Mouse (Mus musculus): ENCODE data around the gene Kif5a.

The Kif5a gene

DNA sequence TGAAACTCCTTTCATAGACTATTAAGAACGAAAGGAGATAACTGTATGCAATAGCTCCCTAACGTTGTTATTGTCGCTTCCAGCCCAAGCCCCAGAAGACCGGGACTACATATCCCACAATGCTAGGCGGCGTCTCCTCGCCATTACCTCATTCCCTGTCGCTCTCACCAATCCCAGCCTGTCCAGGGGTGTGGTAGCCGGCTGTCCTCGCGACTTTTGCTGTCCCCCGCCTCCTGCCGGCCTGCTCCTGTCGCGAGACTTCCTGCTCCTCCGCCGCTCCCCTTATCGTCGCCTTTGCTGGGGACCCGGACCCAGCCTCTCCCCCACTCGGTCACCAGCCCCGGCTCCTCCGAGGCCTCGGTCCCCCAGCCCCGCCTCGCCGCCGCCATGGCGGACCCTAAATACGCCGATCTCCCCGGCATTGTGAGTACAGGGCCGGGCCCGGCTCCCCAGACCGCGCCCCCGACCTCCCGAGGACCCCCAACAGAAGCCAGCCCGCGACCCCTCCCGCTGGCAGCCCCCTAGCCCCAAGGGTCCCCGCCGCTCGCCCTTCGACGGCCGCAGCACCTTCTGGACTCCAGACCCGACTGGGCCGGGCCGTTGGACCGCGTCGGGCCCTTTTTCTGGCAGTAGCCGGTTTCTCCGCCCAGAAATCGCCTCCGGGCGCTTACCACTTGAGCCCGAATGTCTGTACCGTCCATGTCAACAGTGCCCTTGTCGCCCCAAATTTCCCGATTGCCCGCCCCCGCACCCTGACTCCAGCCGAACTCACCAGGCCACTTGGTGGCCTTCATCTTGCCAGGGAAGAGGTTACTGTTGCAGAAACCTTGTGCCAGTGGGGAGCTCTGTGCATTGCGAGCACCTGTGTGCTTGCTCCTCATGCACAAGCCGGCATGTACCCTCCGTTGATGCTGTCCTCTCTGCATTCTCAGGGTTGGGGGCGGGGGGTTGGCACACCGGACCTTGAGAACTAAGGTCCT, 3.3 kb upstream of the Kif5a start, which contains the start of gene Dctn2:
Gene Dctn2 (plus strand): TSS at position 257 of the 980 bp plus-strand sequence.
- peak; percentile 88 for DNase-seq (ENCODE audit: low spot score)

DNA sequence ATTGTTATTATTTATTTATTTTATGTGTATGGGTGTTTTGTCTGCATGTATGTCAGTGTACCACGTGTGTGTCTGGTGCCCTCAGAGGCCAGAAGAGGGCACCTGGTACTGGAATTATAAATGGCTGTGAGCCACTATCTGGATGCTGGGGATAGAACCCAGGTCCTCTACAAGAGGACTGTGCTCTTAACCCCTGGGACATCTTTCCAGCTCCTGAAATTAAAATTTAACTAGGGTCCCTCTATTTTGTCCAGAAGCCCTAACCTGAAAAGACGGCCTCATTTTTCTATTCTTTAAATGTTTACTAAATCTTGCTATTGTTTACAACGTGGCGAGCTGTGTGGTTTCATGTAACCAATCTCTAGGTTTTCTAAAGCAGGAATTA, 2.6 kb upstream of the Kif5a start:
- no peak for DNase-seq (ENCODE audit: low spot score)

DNA sequence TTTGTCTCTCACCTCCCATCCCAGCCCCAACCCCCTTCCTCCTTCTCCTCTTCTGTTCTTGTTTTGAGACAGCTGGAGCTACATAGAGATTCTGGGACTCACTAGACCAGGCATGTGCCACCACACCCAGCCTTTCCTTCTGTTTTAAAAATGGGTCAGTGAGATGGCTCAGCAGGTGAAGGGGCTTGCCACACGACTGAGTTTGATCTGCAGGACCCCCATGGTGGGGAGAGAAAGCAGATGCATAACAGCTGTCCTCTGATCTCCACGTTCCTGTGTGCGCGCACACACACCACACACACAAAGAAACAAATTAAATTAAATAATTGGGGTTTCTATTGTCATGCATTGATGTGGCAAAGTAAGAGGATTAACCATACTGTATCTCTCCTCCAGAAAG, 1.8 kb upstream of the Kif5a start:
- DNase-seq (ENCODE audit: low spot score), result no peak

DNA sequence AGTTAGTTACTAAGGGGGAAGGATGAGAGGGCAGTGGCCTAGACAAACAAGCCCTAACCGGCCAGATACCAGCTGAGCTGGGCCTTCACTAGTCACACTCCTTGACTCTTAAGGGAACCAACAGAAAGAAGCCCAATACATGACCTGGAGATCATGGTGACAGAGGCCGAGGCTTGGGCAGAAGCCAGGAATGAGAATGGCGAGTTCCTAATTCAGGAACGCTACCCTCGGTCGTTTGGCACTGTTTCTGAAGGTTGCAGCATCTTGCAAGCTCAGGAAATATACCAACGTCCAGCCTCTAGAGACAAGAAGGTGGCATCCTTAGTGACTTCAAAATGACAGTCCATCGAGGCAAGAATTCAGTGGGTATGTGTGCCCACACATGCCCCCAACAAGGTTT, 1.2 kb upstream of the Kif5a start:
- no peak for DNase-seq (ENCODE audit: low spot score)

DNA sequence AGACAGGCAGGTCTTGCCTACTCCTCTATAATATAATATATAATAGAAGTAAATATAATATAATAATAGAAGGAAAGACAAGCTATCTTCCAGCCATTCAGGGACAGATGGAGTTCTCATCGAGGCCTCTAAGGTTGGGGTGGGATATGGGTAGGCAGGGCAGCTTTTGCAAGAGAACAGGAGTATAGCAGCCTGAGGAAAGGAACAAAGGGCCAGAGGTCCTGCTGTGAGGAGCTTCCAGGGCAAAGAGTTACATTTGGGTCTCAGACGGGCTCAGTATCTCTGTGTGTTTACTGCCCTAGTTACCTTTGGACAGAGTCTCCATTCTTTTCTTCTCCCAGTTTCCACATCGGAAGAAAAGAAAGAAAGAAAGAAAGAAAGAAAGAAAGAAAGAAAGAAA, 483 bp upstream of the Kif5a start:
- no peak for DNase-seq (ENCODE audit: low spot score)

DNA sequence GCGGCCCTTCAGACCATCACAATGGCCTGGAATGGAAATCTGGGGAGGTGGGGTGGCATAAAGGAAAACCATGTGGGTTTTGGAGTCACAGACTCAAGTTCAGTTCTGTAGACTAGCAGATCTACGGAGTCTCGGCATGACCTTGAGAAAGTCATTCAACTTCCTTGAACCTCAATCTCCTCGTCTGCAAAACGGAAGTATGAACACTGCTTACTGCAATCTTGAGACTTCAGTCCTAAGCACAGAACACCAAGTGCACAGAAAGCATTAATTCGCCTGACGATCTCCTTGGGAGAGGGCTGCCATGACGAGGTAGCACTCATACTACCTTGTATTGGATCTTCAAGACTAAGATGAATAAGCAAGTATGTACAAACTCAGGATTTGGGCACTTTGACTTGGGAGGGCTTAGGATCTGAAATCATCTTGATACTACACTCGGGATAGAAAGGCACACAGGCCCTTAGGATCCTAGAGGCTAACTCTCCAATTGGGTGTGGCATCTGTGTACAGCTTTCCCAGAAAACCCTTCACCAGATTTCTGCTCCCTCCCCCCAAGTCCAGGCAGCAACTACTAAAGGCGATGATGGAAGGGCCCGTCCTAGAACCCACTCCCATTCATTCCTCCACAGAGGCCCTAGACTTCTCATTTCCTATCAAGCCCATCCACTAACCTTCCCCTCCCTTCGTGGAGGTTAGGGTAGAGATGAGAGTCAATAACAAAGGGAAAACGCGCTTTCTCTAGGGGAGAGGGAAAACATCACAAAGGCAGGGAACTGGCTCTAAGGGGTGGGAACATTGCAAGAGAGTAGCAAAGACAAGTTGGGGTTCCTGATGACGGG, 1.2 kb downstream of the Kif5a start:
- DNase-seq (ENCODE audit: low spot score), result no peak

DNA sequence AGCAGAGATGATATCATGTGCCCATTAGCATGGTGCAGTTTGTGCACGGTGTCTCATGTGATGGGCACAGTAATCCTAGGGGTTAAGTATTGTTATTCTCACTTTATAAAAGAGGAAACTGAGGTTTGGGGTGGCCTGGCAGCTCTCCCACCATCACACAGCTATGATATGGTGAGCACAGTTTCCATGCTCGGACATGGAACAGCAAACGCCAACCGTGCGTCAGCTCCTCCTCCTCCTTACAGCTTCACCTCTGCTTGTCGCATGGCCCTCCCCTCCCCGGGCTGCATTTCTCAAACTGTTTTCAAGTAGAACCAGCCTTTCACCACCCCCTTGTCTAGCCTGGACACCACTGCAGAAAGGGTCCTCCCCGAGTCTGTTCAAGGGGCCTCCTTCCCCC, 4.7 kb downstream of the Kif5a start:
- no peak for DNase-seq (ENCODE audit: low spot score)

DNA sequence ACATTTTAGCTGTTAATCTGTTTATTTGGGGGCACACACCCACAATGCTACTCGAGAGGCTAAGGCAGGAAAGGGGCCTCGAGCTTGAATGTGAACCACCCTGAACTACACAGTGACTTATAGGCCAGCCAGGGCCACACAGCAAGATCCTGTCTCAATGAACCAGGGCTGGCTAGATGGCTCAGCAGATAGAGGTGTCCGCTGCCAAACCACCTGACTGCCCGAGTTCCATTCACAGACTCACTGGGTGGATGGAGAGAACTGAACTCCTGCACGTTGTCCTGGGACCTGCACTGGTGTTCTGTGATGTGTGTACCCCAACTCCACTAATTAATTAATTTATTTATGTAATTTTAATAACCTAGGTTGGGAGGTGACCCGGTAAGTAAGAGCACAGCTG, 5.4 kb downstream of the Kif5a start:
- DNase-seq (ENCODE audit: low spot score), result no peak

DNA sequence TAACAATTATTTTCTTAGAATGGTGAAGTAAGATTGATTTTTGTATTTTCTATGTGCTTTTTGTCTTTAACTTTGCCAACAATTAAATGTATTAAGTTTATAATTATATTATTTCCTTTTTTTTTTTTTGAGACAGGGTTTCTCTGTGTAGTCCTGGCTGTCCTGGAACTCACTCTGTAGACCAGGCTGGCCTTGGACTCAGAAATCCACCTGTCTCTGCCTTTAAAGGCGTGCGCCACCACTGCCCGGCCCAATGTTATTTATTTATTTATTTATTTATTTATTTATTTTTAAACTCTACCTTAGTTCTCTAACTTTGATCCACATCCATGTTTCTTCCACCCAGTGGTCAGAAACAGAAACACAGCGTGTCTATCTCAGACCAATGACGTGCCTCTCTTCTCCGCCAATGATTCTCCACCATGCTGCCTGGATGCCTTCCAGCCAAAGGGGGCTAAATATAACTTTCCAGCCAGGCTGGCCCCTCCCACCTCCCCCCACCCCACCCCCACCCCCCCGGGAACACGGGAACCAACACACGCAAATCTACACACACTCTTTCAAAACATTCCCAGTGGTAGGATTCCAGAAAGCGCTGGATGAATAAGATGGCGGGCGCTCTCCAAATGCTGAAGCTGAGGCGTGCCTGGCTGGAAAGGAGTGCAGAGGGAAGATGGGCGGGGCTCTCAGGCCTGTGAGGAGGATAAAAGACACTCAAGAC, 7.4 kb downstream of the Kif5a start:
- no peak for DNase-seq (ENCODE audit: low spot score)

DNA sequence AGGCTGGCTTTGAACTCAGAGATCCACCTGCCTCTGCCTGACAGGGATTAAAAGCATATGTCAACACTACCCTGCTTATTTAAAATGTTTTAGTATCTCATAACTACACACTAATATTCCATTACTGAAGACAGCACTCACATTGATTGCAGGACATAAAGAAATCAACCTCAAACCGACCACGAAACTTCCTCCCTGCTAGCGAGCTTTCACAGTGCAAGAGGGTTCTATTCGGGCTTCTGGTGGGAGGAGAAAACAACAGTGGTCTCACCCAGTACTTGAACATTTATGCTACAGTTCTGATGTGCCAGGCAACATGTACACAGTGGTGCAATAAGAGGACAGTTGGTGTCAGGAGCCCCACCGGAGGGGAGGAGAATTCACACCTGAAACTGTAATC, 12.3 kb downstream of the Kif5a start:
- DNase-seq (ENCODE audit: low spot score), result no peak

DNA sequence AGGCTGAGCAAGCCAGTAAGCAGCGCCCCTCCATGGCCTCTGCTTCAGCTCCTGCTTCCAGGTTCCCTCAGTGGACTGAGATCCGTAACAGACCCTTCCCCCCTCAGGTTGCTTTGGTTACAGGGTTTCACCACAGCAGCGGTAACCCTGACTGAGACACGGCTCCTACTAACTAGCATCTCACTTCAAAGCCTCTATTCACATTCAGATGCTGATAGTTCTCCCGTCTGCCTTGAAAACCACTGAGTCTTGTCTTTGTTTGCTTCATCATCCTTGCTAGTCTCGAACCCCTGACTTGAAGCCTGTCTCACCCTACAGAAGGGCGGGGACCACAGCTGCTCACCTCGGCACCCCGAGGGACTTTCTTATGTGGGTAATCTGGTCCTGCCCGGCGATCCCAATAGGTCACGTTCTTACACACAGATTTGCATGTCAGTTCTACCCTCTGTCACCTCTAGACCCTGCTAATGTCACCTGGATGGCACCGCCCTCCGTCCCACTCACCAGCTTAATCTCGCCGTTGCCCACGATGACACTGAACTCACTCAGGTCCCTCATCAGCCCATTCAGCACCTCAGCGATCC, 24.8 kb downstream of the Kif5a start:
- DNase-seq (ENCODE audit: low spot score), result no peak

DNA sequence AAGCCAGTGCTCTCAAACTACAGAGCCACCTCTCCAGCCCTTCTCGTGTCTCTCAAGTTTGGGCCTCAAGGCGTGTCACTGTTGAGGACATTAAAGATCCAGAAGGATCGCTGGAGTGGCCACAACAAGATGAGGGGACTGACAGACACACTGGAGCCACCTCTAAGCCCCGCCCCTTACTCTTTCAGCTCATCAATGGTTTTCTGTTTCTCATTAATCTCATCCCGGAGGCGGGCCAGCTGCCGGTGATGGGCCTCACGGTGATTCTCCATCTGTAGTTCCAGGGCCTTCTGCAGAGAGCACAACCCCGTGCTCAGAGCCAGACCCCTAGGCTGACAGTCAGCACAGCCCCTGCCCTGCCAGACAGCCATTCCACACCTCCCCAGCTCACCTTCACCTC, 26.6 kb downstream of the Kif5a start:
- DNase-seq (ENCODE audit: low spot score), result no peak

DNA sequence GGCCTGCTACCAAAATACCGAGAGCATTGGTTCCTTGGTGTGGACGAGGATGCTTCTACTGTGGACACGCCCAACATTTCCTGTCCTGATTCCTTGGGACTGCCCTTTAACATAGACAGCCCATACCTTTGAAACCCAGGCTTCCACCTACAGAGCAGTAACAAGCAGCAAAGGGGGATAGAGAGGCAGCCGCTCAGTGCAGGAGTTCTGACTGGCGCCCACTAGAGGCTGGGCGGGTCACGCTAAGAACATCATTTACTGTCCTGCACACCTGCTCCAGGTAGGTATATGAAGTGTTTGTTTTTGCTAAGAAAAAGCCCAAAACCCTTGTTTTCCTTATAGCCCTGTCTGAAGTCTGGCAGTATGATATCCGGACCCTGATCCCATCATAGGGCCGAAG, 30.0 kb downstream of the Kif5a start:
- DNase-seq (ENCODE audit: low spot score), result no peak

DNA sequence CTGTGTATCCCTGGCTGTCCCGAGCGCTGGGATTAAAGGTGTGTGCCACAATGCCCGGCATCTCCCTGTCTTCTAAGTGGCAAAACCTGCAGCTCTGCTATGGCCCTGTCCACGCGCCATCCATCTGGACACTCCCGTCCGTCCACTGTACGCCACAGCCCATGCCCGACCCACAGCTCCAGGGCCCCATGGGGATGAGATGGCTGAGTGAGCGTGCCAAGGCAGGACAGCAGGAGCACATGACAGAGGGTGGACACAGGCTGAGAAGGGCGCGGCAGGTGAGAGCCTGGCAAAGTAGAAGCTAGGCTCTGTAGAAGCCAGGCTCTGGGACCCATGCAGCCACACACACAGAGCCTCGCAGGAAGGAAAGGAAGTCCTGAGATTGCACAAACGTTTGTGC, 31.4 kb downstream of the Kif5a start:
- DNase-seq (ENCODE audit: low spot score), result no peak

DNA sequence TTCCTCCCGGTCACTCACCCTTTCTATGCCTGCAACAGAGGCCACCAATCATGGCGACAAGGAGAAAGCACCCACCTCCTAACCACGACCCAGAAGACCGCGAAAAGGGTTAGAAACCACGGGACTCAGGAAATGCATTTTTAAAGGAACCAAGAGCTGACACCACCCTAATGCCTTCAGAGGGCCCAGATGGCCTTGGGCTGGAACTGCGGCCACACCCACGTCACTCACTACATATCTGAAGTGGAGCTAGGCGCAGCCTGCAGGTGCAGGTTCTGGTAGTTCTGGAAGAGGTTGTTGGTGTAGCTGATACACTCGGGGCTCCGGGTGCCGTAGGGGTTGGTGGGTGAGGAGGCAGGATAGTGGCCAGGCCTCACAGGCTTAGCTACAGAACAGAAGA, 32.5 kb downstream of the Kif5a start:
- DNase-seq (ENCODE audit: low spot score), result no peak

DNA sequence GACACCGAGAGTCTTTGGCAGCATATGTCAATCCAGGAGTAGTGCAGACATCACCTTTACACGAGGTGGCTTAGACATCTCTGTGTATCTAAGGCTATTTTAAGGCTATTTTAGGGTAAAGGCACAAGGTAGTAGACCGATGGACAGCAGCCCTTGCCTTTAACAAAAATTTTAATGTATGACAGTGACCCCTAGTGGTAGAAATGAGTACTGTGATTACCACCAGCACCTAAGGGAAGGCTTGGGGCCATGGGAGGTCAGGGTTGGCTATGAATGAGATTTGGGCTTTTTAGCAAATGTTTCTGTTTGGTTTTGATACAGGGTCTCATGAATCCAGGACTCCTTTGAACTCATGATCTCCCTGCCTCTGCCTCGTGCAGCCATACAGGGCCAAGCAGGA, 34.3 kb downstream of the Kif5a start:
- DNase-seq (ENCODE audit: low spot score), result peak; percentile 42

DNA sequence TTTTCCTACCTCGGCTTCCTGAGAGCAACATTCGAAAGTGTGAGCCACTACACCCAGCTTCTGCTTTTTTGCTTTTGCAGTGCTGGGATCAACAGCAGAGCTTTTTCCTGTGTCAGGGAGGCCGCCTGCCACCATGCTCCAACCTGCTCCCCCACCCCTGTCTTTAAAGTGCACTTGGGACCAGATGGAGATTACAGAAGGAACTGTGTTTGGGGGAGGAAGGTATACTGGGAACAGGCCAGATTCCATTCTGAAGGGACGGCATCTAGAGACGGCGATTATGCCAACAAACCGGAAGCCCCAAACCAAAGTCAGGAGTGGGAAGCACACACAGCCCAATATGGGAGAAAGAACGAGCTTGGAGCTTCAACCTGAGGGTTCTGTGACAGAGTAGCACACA, 36.0 kb downstream of the Kif5a start:
- no peak for DNase-seq (ENCODE audit: low spot score)

DNA sequence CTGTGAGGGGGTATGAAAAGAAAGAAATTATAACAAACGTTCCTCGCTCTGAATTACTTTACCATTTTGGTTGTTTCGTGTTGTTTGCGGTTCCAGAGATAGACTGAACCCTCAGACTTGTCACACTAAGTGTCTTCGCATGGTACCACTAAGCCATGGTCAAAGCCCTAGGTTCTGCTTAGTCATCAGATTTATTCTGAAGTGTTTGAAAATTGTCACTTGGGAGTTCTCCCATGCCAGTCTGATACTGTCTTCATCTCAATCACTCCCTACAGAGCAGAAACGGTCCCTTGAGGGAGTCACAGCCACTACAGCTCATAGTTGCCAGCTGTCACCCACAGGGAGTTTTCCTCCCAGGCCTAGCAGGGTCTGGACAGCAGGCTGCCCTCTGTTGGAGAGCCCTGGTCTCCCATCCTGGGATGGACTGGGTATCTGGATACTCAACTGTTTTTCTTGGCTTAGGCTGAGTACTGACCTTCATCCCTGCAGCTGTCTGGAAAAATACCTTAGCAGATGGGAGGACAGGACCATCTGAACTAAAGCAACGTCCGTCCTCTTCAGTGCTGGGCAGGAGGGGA, 36.7 kb downstream of the Kif5a start:
- DNase-seq (ENCODE audit: low spot score), result no peak

DNA sequence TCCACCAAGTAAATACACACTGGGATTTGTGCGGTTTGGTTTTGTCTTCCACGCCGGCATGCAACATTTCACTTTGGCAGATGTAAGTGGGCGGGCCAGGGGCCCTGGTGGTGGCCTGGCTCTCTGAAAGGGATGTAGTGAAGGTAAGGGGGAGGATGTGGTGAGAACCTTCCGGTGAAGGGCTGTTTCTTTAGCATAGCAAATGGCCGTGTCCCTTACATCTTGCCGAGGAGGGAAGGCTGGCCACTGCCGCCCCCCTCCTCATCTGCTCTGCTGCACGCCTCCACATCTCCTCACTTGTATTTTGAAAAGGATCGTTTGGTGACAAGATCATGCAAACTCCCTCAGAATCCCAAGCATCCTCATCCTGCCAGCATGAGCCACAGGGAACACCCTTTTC, 37.4 kb downstream of the Kif5a start:
- no peak for DNase-seq (ENCODE audit: low spot score)

DNA sequence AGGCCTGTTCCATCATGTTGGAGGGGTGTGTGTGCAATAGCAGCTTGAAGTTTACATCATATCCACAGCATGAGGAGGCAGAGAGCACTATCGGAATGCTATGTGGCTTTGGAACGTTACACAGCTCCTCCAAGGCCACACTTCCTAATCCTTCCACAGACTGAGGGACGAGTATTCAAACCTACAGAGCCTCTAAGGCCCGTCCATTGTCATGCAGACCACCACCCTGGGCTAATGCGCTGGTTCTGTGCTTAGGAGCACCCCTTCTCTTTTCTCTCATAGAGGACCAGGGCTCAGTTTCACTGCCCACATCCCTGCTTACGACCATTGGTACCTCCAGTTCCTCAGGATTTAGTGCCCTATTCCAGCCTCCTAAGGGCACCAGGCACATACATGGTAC, 37.9 kb downstream of the Kif5a start:
- no peak for DNase-seq (ENCODE audit: low spot score)

DNA sequence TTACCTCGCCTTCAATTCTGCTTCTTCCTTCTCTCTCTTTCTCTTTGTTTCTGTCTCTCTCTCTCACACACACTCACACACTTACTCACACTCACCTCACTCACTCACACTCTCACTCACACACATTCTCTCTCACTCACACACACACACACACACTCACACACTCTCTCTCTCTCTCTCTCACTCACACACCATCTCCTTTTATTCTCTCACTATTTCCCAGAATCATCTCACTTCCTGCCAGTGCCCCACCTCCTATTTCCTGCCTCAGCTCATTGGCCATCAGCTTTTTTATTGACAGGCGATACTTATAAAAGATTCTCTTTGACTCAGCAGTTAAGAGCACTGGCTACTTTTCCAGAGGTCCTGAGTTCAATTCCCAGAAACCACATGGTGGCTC, 44.8 kb downstream of the Kif5a start:
- no peak for DNase-seq (ENCODE audit: low spot score)

DNA sequence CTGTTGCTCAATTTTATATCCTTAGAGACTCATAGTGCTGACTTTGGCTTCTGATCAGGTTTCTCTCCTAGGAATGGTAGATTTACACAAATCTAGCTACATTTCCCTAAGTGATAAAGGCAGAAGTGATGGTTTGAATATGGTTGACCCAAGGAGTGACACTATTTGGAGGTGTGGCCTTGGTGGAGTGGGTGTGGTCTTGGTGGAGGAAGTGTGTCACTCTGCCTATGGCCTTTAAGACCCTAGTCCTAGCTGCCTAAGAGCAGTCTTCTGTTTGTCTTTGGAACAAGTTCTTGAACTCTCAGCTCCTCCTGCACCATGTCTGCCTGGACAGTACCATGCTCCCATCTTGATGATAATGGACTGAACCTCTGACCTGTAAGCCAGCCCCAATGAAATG, 46.0 kb downstream of the Kif5a start:
- DNase-seq (ENCODE audit: low spot score), result no peak

All from spleen, adult 12 weeks (tissue).